Mouse (Mus musculus) hindbrain, embryonic 14.5 days (tissue): ENCODE data around the gene Gm10638. TPM values are rescaled to one million over a fixed set of nuclear protein-coding genes. Genes with fewer than 3 reads are reported as not detected.

Experiments
- polyA plus RNA-seq: library from polyadenylated mRNA; unstranded; fragments of >200 nt; fragmentation: Nextera tagmentation; extraction: Ambion mirVana; gene quantifications from 2 replicates; pipeline ENCODE4 v1.2.1, GENCODE M21; 2014

The Gm10638 gene
- polyA plus RNA-seq, 1 experiment from 2014 or later: 7.1 TPM

Other genes starting within 250 kb of the Gm10638 start
- 0.21 and 0.23 TPM in 2 replicates for gene Abcc12, start 165.0 kb upstream of the Gm10638 start, polyA plus RNA-seq
- gene Lonp2, start 121.7 kb upstream of the Gm10638 start, polyA plus RNA-seq: 83.4 and 92.0 TPM in 2 replicates
- 80.1 and 84.6 TPM in 2 replicates for gene Siah1a, start 235 bp downstream of the Gm10638 start, polyA plus RNA-seq
- 11.0 and 11.8 TPM in 2 replicates for gene N4bp1, start 139.6 kb downstream of the Gm10638 start, polyA plus RNA-seq